Mouse (Mus musculus) liver, postnatal 0 days (tissue): ENCODE measurements around the gene Sppl2c.

ENCODE experiments used
- CTCF ChIP-seq: sonication (generic); IDR thresholded peaks from 2 replicates; pipeline ENCODE4 v1.5.1; 2016; ENCODE audit warnings: antibody characterized with exemption, low read depth
- EP300 ChIP-seq: IDR thresholded peaks from 2 replicates; pipeline ENCODE4 v1.6.1; 2016; ENCODE audit warnings: antibody characterized with exemption, low read depth, mild to moderate bottlenecking

DNA sequence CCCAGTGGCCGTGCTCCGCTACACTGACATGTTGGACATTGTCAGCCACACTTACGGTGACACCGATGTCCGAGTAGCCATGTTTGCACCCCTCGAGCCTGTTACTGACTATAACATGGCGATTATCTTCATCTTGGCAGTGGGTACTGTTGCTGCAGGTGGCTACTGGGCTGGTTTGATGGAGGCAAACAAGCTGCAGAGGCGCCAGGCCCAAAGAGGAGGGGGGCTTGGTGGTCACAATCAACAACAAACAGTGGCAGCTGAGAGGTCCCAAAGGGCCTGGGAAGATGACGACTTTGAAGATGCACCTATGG is 667 bp downstream of the Sppl2c start:
- TF ChIP-seq CTCF (no peak), EP300 (no peak)
